Mouse (Mus musculus) A20 (cell line): ENCODE measurements around the gene Ttll11.

Experiments
- DNase-seq: peaks from one replicate; pipeline ENCODE4 v3.0.0-alpha.2; 2011; ENCODE audit warnings: low read depth, low spot score

Ttll11 gene

DNA sequence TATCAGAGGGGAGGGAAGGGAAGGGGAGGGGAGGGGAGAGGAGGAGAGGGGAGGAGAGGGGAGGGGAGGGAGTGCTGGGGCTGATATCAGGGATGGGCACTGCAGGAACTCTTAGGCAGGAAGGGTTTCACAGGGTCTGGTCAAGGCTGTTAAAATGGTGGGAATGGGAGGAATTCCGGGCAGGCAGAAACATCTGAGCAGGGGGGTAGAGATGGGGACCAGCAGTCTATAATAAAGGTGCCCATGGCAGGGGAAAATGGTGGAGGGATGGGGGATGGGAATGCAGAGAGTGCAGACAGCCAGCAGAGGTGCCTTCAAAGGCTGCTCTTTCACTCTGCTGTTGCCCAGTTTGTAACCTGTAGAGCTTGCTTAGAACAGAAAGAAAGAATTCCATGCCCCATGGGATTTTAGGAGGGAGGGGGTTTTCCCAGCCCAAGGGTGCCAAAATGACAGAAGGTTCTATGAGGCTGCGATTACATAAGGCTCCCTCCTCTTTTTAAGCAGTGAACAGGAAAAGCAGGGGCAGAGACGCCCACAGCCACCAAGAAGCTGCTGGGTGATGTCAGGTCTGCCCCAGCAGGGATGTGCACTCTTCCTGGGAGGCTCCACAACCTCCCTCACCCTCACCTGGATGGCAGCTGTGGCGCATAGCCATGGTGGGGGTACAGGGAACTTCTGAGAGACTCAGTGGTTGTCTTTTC lies 211.0 kb downstream of the Ttll11 start:
- no peak for DNase-seq

GRCm38 (mm10) chr2:35767834-35768537 lies 211.7 kb downstream of the Ttll11 start:
- no peak for DNase-seq

DNA sequence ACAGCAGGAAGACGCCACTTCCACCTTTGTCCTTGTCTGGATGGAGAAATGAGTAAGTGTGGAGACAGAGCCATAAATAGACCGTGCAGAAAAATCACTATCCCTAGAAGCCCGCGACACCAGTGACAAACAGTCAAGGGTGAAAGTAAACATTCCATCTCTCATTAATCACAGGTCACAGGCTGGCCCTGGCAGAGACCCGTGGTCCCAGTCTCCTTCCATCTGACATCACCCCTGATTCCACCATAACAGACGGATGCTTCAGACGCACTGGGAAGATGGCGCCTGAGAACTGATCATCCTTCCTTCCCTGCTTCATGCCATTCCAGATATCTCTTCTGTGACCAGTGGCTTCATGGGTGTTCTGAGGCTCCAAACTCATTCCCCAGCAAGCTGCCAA lies 215.4 kb downstream of the Ttll11 start:
- no peak for DNase-seq

- no peak for DNase-seq
These were observed 215.9 kb downstream of the Ttll11 start for GRCm38 (mm10) chr2:35763818-35764217.

DNA sequence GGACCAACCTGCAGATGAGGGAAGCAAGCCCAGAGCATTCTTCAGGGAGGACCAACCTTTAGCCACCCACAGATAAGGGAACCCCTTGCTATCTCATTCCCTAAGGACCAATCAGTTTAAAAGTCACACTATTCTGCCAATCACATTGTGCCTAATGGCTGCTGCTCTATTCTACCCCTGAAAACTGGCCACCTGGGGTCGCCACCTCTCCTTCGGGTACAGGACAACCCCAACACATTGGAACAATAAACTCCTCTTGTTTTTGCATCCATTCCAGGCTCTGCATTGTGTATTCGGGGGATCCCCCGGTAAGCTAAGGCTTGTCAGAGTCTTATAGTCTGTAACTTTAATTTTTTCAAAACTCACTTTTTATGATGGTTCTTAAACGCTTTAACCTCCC lies 218.3 kb downstream of the Ttll11 start:
- no peak for DNase-seq

DNA sequence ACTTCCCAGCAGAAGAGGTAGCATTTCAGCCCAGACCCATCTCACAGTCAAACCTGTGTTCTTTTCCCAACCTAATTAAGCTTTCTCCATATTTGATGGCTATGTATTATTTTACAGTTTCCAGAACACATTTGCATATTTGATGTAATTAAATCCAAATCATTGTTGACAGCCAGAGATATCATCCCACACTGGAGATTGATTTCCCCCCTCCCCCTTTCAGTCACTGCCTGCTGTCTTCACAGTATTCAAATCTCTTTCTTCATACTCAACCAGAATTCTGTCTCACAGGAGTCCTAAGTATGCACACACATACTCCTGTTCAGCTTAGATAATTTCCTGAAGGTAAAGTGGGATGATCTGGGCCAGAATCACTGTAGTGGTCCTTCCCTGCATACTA lies 218.8 kb downstream of the Ttll11 start:
- DNase-seq, result no peak

GRCm38 (mm10) chr2:35760352-35760751 lies 219.4 kb downstream of the Ttll11 start:
- no peak for DNase-seq

DNA sequence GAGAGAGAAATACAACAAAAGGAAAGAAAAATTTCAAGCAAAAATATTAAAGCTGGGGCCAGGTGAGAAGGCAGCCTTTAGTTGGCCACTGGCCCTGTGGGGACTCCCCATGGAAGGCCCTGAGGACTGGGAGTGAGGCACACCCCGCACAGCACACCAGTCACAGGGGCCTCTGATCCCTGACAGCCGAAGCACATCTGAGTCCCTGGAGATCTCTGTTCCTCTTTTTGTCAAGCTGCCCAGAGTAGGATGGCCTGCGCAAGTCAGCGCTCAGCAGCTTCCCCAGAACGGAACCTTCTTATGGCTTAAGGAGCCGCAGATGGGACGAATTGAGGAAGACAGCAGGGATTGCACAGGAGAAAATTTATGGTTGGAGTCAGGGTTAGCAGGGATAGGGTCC lies 223.2 kb downstream of the Ttll11 start:
- DNase-seq, result peak; percentile 69

GRCm38 (mm10) chr2:35751781-35752505 lies 227.8 kb downstream of the Ttll11 start:
- no peak for DNase-seq

DNA sequence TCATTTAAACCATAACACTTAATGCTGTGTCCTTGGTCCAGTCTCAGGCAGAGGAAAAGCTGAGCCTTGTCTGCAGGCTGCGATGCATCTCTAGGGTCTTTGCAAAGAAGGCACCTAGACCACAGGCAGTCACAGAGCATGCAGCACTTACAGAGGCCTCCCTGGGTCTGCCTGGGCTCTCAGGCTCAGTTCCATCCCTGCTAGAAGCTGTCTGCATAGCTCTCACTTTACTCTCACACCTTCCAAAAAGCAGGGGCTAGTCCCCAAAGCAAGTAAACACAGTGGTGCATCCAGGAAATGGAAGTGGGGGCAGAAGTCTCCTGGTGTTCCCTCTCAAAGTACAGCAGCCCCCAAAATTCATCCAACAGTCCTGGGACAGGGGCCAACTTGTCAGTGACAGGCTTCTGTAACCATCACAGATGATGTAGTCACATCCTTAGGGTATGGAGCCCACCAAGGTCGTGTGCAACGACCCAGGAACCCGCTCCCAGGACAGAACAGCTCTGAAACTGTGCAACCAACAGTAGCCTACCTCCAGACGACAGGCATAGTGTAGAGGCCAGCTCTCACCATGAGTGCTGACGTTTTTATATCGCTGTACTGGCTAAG lies 229.1 kb downstream of the Ttll11 start:
- no peak for DNase-seq

DNA sequence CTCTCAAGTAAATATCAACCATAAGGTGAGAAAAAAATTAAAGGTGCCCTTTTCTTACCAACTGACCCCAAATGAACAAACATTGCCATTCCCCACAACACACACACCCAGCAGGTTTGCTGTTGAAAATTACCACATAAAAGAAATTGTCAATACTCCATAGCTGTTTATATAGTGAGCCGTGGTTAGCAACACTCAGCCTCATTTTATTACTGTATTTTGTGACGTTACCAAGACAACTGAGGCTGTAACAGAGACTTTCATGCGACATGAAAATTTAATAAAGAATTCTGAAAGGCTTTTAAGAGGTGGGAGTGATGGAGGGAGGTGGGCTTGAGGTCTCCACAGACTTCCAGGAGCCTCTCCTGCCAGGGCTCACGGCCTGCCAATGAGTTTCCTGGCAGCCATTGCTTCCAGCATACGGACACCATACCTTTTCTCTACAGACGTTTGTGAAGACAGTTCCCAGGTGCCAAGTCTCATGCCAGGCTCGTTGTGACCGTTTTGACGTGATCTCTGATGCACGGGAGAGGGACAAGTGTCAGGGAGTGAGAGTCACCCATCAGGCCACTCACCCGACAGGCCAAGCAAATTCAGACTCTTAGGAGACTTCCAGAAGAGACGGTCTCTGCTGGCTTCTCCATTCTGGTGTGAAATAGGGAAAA lies 232.2 kb downstream of the Ttll11 start:
- no peak for DNase-seq

DNA sequence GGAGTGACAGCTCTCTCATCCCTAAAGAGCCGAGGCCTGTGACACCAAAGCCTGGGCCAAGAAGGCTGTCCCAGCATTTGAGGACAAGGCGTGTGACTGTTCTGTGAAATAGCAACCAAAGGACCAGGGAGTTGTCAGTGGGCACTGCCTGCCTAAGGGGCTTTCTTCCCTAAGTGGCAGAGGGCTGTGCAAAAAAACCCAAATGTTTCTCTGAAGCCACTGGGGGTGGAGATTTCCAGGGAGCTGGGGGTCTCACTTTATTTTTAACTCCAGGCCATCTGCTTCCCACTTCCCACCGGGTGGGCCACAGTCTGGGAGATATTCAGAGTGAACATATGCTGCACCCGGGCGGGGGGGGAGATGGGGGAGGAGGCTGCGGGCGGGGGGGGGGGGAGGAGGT lies 233.1 kb downstream of the Ttll11 start:
- DNase-seq, result no peak

- DNase-seq, result no peak
These were observed 233.8 kb downstream of the Ttll11 start for GRCm38 (mm10) chr2:35745876-35746275.

- no peak for DNase-seq
These were observed 240.0 kb downstream of the Ttll11 start for GRCm38 (mm10) chr2:35739669-35740254.

DNA sequence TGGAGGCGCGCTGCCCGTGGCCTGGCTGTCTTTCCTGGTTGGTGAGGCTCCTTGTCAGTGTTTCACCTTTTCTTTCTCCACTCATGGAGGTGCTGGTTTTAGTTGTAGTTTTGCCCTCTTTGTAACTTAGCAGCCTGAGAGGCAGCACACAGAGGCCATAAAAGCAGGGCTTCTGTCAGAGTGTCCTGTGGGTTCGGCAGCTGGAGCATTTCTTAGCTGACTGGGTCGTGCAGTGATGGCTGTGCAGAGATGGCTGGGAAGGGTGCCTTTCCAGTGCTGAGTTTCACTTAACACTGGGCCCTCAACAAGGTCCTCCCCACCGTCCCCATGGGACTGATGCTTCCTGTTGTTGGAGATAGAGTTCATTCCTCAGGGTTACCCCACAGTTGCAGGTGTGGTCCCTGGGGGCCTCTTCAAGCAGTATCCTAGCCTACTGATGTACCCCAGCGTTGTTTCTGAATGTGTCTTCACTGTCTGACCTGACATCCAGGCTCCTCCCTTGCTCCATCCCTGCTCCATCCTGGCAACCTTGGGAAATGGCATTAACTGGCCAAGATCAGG lies 242.2 kb downstream of the Ttll11 start:
- peak; percentile 78 for DNase-seq

- no peak for DNase-seq
These were observed 243.7 kb downstream of the Ttll11 start for GRCm38 (mm10) chr2:35736061-35736460.

- peak; percentile 34 for DNase-seq
These were observed 244.7 kb downstream of the Ttll11 start for GRCm38 (mm10) chr2:35735001-35735400.

- peak; percentile 79 for DNase-seq
These were observed 247.9 kb downstream of the Ttll11 start for GRCm38 (mm10) chr2:35731671-35732449.

- peak; percentile 47 for DNase-seq
These were observed 250.3 kb downstream of the Ttll11 start for GRCm38 (mm10) chr2:35729077-35730065.
